Mouse (Mus musculus): ENCODE data around the gene Nans. TPM values are rescaled to one million over a fixed set of nuclear protein-coding genes. Genes with fewer than 3 reads are reported as not detected.

Nans gene
- total and polyA plus RNA-seq, 2 experiments from 2014 or later: 69.8 to 89.3 TPM

- TF ChIP-seq CTCF (IDR thresholded peaks at IDR 0.05; ENCODE audit: low read depth): no peak
- Histone ChIP-seq H3K9me3 (ENCODE audit: low read length) (no peaks in the 10 kb centered on the region), H3K4me1 (ENCODE audit: insufficient read depth) (no peaks in the 10 kb centered on the region), H3K9ac (no peak overlapping the region), H3K4me3 (ENCODE audit: low read depth, low read length) (no peak overlapping the region), H3K4me2 (ENCODE audit: low read depth) (no peak overlapping the region), H3K27ac (ENCODE audit: low read depth, low read length) (no peak overlapping the region), H3K27me3 (ENCODE audit: insufficient read depth, low read length) (no peaks in the 10 kb centered on the region), H3K36me3 (ENCODE audit: insufficient read depth) (no peaks in the 10 kb centered on the region)
- ATAC-seq (no peak), DNase-seq (no peak)
- 79% methylated on average over 10 of the region's 10 CpGs for WGBS
Observed at GRCm38 (mm10) chr4:46521457-46521856, 32.4 kb downstream of the Nans start.

DNA sequence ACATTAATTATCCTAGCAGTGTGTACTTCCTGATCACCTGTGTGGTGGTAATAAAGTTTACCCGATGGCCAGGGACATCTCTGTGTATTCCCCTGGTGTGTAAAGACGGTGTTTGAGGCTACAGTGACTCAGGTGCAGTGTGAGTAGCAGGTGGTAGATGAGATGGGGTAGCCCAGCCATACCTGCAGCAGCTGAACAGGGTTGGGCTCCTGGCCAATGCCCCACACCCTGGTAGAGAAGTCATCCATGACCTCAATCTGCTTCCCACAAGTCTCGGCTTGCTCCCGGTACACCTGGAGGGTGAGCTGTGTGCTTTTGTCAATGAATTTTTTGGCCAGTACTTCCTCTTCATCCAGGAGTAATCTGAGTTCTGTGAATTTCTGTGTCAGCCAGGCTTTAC lies 34.3 kb downstream of the Nans start:
- H3K36me3 ChIP-seq (ENCODE audit: insufficient read depth): no peaks in the 10 kb centered on the region
- WGBS: 88% methylated on average over 4 of the region's 4 CpGs
- H3K4me2 ChIP-seq (ENCODE audit: low read depth): no peak overlapping the region
- no peak overlapping the region for H3K4me3 ChIP-seq (ENCODE audit: low read depth, low read length)
- TF ChIP-seq CTCF (IDR thresholded peaks at IDR 0.05; ENCODE audit: low read depth): no peak
- ATAC-seq (no peak), DNase-seq (no peak)
- no peak overlapping the region for H3K27ac ChIP-seq (ENCODE audit: low read depth, low read length)
- H3K4me1 ChIP-seq (ENCODE audit: insufficient read depth): no peaks in the 10 kb centered on the region
- no peaks in the 10 kb centered on the region for H3K9me3 ChIP-seq (ENCODE audit: low read length)
- no peaks in the 10 kb centered on the region for H3K27me3 ChIP-seq (ENCODE audit: insufficient read depth, low read length)
- H3K9ac ChIP-seq: no peak overlapping the region

GRCm38 (mm10) chr4:46526226-46526625 lies 37.2 kb downstream of the Nans start:
- no peak overlapping the region for H3K4me2 ChIP-seq (ENCODE audit: low read depth)
- WGBS: 87% methylated on average over 3 of the region's 3 CpGs
- no peak for DNase-seq
- H3K27me3 ChIP-seq (ENCODE audit: insufficient read depth, low read length): no peaks in the 10 kb centered on the region
- no peaks in the 10 kb centered on the region for H3K4me1 ChIP-seq (ENCODE audit: insufficient read depth)
- no peaks in the 10 kb centered on the region for H3K36me3 ChIP-seq (ENCODE audit: insufficient read depth)
- no peak overlapping the region for H3K4me3 ChIP-seq (ENCODE audit: low read depth, low read length)
- no peak overlapping the region for H3K27ac ChIP-seq (ENCODE audit: low read depth, low read length)
- ATAC-seq: no peak
- H3K9me3 ChIP-seq (ENCODE audit: low read length): no peaks in the 10 kb centered on the region
- H3K9ac ChIP-seq: no peak overlapping the region
- no peak for TF ChIP-seq CTCF (IDR thresholded peaks at IDR 0.05; ENCODE audit: low read depth)

- H3K27me3 ChIP-seq (ENCODE audit: insufficient read depth, low read length): no peaks in the 10 kb centered on the region
- TF ChIP-seq CTCF (IDR thresholded peaks at IDR 0.05; ENCODE audit: low read depth): 0 out of 2 replicates have a peak, but pooled peaks have one; percentile 27
- WGBS: 34% methylated on average over 17 of the region's 17 CpGs
- no peak overlapping the region for H3K4me3 ChIP-seq (ENCODE audit: low read depth, low read length)
- no peak overlapping the region for H3K27ac ChIP-seq (ENCODE audit: low read depth, low read length)
- H3K36me3 ChIP-seq (ENCODE audit: insufficient read depth): no peaks in the 10 kb centered on the region
- ATAC-seq (no peak), DNase-seq (no peak)
- no peak overlapping the region for H3K9ac ChIP-seq
- H3K9me3 ChIP-seq (ENCODE audit: low read length): no peaks in the 10 kb centered on the region
- peak overlapping the region; percentile 38 for H3K4me2 ChIP-seq (ENCODE audit: low read depth)
- H3K4me1 ChIP-seq (ENCODE audit: insufficient read depth): no peaks in the 10 kb centered on the region
Observed at GRCm38 (mm10) chr4:46526798-46527557, 37.9 kb downstream of the Nans start.

- DNase-seq (no peak), ATAC-seq (no peak)
- Histone ChIP-seq H3K9me3 (ENCODE audit: low read length) (no peaks in the 10 kb centered on the region), H3K27me3 (ENCODE audit: insufficient read depth, low read length) (no peaks in the 10 kb centered on the region), H3K4me3 (ENCODE audit: low read depth, low read length) (no peak overlapping the region; the same call in 1 of the 2 replicates), H3K4me1 (ENCODE audit: insufficient read depth) (no peaks in the 10 kb centered on the region), H3K27ac (ENCODE audit: low read depth, low read length) (no peak overlapping the region), H3K4me2 (ENCODE audit: low read depth) (peak overlapping the region; percentile 38), H3K36me3 (ENCODE audit: insufficient read depth) (no peaks in the 10 kb centered on the region), H3K9ac (no peak overlapping the region)
- TF ChIP-seq CTCF (IDR thresholded peaks at IDR 0.05; ENCODE audit: low read depth): no peak
- 2% methylated on average over 6 of the region's 7 CpGs for WGBS
Observed at GRCm38 (mm10) chr4:46527558-46527926, 38.5 kb downstream of the Nans start.

- WGBS: 54% methylated on average over 7 of the region's 7 CpGs
- Histone ChIP-seq H3K9ac (no peak overlapping the region), H3K27ac (ENCODE audit: low read depth, low read length) (no peak overlapping the region), H3K27me3 (ENCODE audit: insufficient read depth, low read length) (no peaks in the 10 kb centered on the region), H3K4me3 (ENCODE audit: low read depth, low read length) (no peak overlapping the region), H3K4me1 (ENCODE audit: insufficient read depth) (no peaks in the 10 kb centered on the region), H3K9me3 (ENCODE audit: low read length) (no peaks in the 10 kb centered on the region), H3K36me3 (ENCODE audit: insufficient read depth) (no peaks in the 10 kb centered on the region), H3K4me2 (ENCODE audit: low read depth) (no peak overlapping the region)
- TF ChIP-seq CTCF (IDR thresholded peaks at IDR 0.05; ENCODE audit: low read depth): no peak
- DNase-seq (no peak), ATAC-seq (no peak)
Observed at GRCm38 (mm10) chr4:46529722-46530121, 40.7 kb downstream of the Nans start.

DNA sequence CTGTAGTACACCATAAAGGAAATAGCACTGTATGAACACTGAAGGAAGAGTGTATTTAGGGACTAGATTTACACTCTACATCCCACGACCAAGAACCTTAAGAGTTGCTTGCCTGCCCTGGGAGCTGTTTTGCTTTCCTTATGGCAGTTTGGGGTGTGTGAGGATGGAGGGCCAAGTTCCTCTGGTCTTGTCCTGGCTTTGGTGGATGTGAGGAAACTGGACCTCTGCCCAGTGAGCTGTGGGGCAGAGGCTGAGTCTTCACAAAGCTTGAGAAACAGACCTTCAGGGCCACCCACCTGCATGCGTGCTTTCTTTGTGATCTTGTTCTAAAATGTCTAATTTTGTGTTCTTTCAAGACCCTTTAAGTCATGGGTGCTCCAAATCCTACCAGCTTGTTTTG lies 43.5 kb downstream of the Nans start:
- no peak overlapping the region for H3K27ac ChIP-seq (ENCODE audit: low read depth, low read length)
- no peak for TF ChIP-seq CTCF (IDR thresholded peaks at IDR 0.05; ENCODE audit: low read depth)
- H3K36me3 ChIP-seq (ENCODE audit: insufficient read depth): no peaks in the 10 kb centered on the region
- H3K27me3 ChIP-seq (ENCODE audit: insufficient read depth, low read length): peaks cover 20% of the 10 kb centered on the region; the same call in 1 of the 2 replicates
- DNase-seq: no peak
- H3K4me2 ChIP-seq (ENCODE audit: low read depth): no peak overlapping the region
- WGBS: 82% methylated on average over 2 of the region's 2 CpGs
- no peak for ATAC-seq
- H3K4me1 ChIP-seq (ENCODE audit: insufficient read depth): no peaks in the 10 kb centered on the region
- H3K9ac ChIP-seq: no peak overlapping the region
- no peaks in the 10 kb centered on the region for H3K9me3 ChIP-seq (ENCODE audit: low read length)
- H3K4me3 ChIP-seq (ENCODE audit: low read depth, low read length): no peak overlapping the region

Measured in forebrain, postnatal 0 days (tissue).